Mouse (Mus musculus) ES-E14 (cell line): ENCODE measurements at regions not wholly inside any gene's neighbourhood (a gene's known extent, or its start where the extent isn't known, plus 50 kb on each side); places are given as distances from the start of the nearest gene placed in this dataset.

Experiments used
- DNase-seq: peaks from one replicate; pipeline ENCODE4 v3.0.0-alpha.2; 2013; ENCODE audit warnings: low read depth, low spot score
- H3K27ac ChIP-seq: 2 replicates; pipeline ENCODE4 v1.5.1; 2012; ENCODE audit warnings: low read depth, mild to moderate bottlenecking, low read length, moderate library complexity, mixed read lengths; ENCODE audit not compliant: poor library complexity, insufficient read depth, severe bottlenecking
- H3K36me3 ChIP-seq: 2 replicates; pipeline ENCODE4 v1.6.1; 2012; ENCODE audit warnings: mild to moderate bottlenecking, low read length, moderate library complexity, mixed read lengths; ENCODE audit not compliant: control insufficient read depth, poor library complexity, insufficient read depth, severe bottlenecking
- H3K4me1 ChIP-seq, 2 experiments: fragments of 150-350 bp in 1 of 2; sonication (generic) in 1 of 2; 2 replicates each; pipeline ENCODE4 v1.6.1; 2012; ENCODE audit warnings: low read length in 2 of 2, mild to moderate bottlenecking in 1 of 2, mixed read lengths in 1 of 2; ENCODE audit not compliant: control insufficient read depth in 2 of 2, insufficient read depth in 2 of 2, poor library complexity in 1 of 2
- H3K4me3 ChIP-seq, 2 experiments: fragments of 150-350 bp in 1 of 2; sonication (generic) in 1 of 2; 2 replicates each; pipeline ENCODE4 v1.5.1; 2012; ENCODE audit warnings: low read length in 2 of 2, low read depth in 1 of 2, mild to moderate bottlenecking in 1 of 2, mixed read lengths in 1 of 2; ENCODE audit not compliant: insufficient read depth in 1 of 2, poor library complexity in 1 of 2, severe bottlenecking in 1 of 2
- H3K9ac ChIP-seq: 2 replicates; pipeline ENCODE4 v1.6.1; 2012; ENCODE audit warnings: low read depth, mild to moderate bottlenecking, low read length, mixed read lengths; ENCODE audit not compliant: poor library complexity, insufficient read depth, severe bottlenecking
- H3K9me3 ChIP-seq: fragments of 150-350 bp; sonication (generic); 2 replicates; pipeline ENCODE4 v1.6.1; 2012; ENCODE audit warnings: low read depth, mild to moderate bottlenecking, low read length; ENCODE audit not compliant: control insufficient read depth, insufficient read depth
- CHD2 ChIP-seq: IDR thresholded peaks from 2 replicates; pipeline ENCODE4 v1.6.1; 2014; ENCODE audit warnings: mild to moderate bottlenecking, low read depth, low read length, inconsistent platforms
- HCFC1 ChIP-seq: IDR thresholded peaks from 2 replicates; pipeline ENCODE4 v1.6.1; 2012; ENCODE audit warnings: low read length, inconsistent platforms, borderline replicate concordance; ENCODE audit not compliant: insufficient read depth
- MAFK ChIP-seq: IDR thresholded peaks from 2 replicates; pipeline ENCODE4 v1.6.1; 2014; ENCODE audit warnings: mild to moderate bottlenecking, low read depth, low read length, inconsistent platforms; ENCODE audit not compliant: insufficient read depth
- ZC3H11A ChIP-seq: IDR thresholded peaks from 2 replicates; pipeline ENCODE4 v1.6.1; 2012; ENCODE audit warnings: low read depth, mild to moderate bottlenecking, inconsistent platforms, low read length, borderline replicate concordance
- ZNF384 ChIP-seq: IDR thresholded peaks from 2 replicates; pipeline ENCODE4 v1.6.1; 2012; ENCODE audit warnings: low read depth, low read length, inconsistent platforms
- in situ Hi-C, 2 experiments: fragments of 600-800 bp; cut with MboI; formaldehyde crosslinking; loops; one replicate each; pipeline ENCODE4 v1.15.1; 2025; ENCODE audit warnings: low sequenced_read_pairs in 2 of 2, inconsistent platforms in 1 of 2; ENCODE audit not compliant: unreplicated experiment in 2 of 2

- Histone ChIP-seq H3K9ac (no peak overlapping the region), H3K4me3 (no peak overlapping the region), H3K36me3 (no peaks in the 10 kb centered on the region), H3K9me3 (no peaks in the 10 kb centered on the region), H3K27ac (no peak overlapping the region), H3K4me1 (no peaks in the 10 kb centered on the region)
- DNase-seq, result no peak
- in situ Hi-C loops, result no loop called here
- TF ChIP-seq ZNF384, result no peak
- no peak for TF ChIP-seq MAFK
- no peak for TF ChIP-seq CHD2
- no peak for TF ChIP-seq ZC3H11A
- TF ChIP-seq HCFC1, result no peak
Observed at GRCm38 (mm10) chr13:52726525-52726924, 143.6 kb downstream of the Syk start.

GRCm38 (mm10) chr13:52735453-52735933 is 152.5 kb downstream of the Syk start:
- Histone ChIP-seq H3K27ac (no peak overlapping the region), H3K9ac (no peak overlapping the region), H3K4me3 (no peak overlapping the region), H3K4me1 (no peaks in the 10 kb centered on the region), H3K36me3 (no peaks in the 10 kb centered on the region), H3K9me3 (no peaks in the 10 kb centered on the region)
- TF ChIP-seq CHD2 (no peak), ZC3H11A (no peak), MAFK (no peak), HCFC1 (no peak), ZNF384 (no peak)
- in situ Hi-C loops, result no loop called here
- DNase-seq, result no peak

GRCm38 (mm10) chr13:52735934-52736523 is 153.1 kb downstream of the Syk start:
- Histone ChIP-seq H3K27ac (no peak overlapping the region), H3K36me3 (no peaks in the 10 kb centered on the region), H3K9me3 (no peaks in the 10 kb centered on the region), H3K4me3 (no peak overlapping the region), H3K9ac (no peak overlapping the region), H3K4me1 (no peaks in the 10 kb centered on the region)
- TF ChIP-seq CHD2 (no peak), ZNF384 (no peak), HCFC1 (no peak), MAFK (no peak), ZC3H11A (no peak)
- in situ Hi-C loops, result no loop called here
- no peak for DNase-seq

GRCm38 (mm10) chr13:52738095-52738660 is 155.2 kb downstream of the Syk start:
- no peak for DNase-seq
- H3K9ac ChIP-seq, result no peak overlapping the region
- no peaks in the 10 kb centered on the region for H3K9me3 ChIP-seq
- H3K4me3 ChIP-seq, result no peak overlapping the region
- no peak for TF ChIP-seq ZC3H11A
- TF ChIP-seq ZNF384, result no peak
- no peak for TF ChIP-seq MAFK
- no peak for TF ChIP-seq CHD2
- no peak for TF ChIP-seq HCFC1
- no peaks in the 10 kb centered on the region for H3K4me1 ChIP-seq
- in situ Hi-C loops, result no loop called here
- H3K27ac ChIP-seq, result no peak overlapping the region
- no peaks in the 10 kb centered on the region for H3K36me3 ChIP-seq
